Mouse (Mus musculus): ENCODE data around the gene Ube2j1. TPM values are rescaled to one million over a fixed set of nuclear protein-coding genes. Genes with fewer than 3 reads are reported as not detected.

Ube2j1 gene
- polyA plus RNA-seq, 2 experiments = 13.3 to 35.9 TPM

- Histone ChIP-seq H3K27ac (no peak overlapping the region), H3K4me1 (replicated peaks; ENCODE audit: control insufficient read depth in 2 of 2, insufficient read depth in 2 of 2, low read length in 1 of 2) (no peaks in the 10 kb centered on the region), H3K9ac (replicated peaks) (no peak overlapping the region), H3K4me3 (ENCODE audit: insufficient read depth in 1 of 2, low read depth in 2 of 2, low read length in 2 of 2) (no peak overlapping the region), H3K9me3 (ENCODE audit: control insufficient read depth, low read length) (no peaks in the 10 kb centered on the region), H3K4me2 (ENCODE audit: low read depth) (no peak overlapping the region), H3K27me3 (ENCODE audit: control insufficient read depth, insufficient read depth, low read length) (no peaks in the 10 kb centered on the region), H3K36me3 (replicated peaks; ENCODE audit: control insufficient read depth, insufficient read depth, low read depth) (no peaks in the 10 kb centered on the region)
- 30% methylated on average over 7 of the region's 7 CpGs for WGBS (ENCODE audit: insufficient replicate concordance)
- no peak for TF ChIP-seq CTCF (IDR thresholded peaks at IDR 0.05; ENCODE audit: low read depth)
- no peak for TF ChIP-seq EP300 (IDR thresholded peaks at IDR 0.05; ENCODE audit: low read depth)
- DNase-seq (ENCODE audit: low read depth in 3 of 3, low spot score in 3 of 3) = no peak
- no peak for ATAC-seq (ENCODE audit: insufficient read depth)
These were observed 29.9 kb downstream of the Ube2j1 start for GRCm38 (mm10) chr4:33061158-33061557.

DNA sequence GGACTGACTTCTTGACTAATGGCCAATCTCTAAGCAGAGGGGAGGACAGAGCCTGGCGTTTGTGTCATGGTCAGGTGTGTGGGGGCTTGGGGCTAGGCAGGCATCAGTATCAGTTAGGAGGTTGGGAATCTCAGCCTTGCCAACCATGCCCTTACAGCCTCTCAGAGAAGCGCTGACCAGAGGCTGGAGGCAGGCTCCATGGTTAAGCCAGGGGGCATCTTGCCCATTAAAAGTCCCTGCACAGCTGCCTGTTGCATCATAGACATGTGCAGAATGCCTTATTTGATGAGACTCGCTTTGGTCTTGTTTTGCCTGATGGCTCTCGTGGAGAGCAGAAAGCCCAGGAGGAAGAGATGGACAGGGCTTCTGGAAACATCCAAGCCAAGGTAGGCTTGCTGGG is 31.8 kb downstream of the Ube2j1 start, which contains the start of gene Gabrr2:
TSS of gene Gabrr2 (plus strand) at position 19 of the 400 bp plus-strand sequence.
- H3K27me3 ChIP-seq (ENCODE audit: control insufficient read depth, insufficient read depth, low read length) = no peaks in the 10 kb centered on the region

GRCm38 (mm10) chr4:33064986-33065385 is 33.8 kb downstream of the Ube2j1 start:
- H3K4me3 ChIP-seq (ENCODE audit: insufficient read depth in 1 of 2, low read depth in 2 of 2, low read length in 2 of 2) = no peak overlapping the region
- ATAC-seq (ENCODE audit: insufficient read depth) (no peak), DNase-seq (ENCODE audit: low read depth in 3 of 3, low spot score in 3 of 3) (no peak)
- no peaks in the 10 kb centered on the region for H3K27me3 ChIP-seq (ENCODE audit: control insufficient read depth, insufficient read depth, low read length)
- H3K27ac ChIP-seq = no peak overlapping the region
- WGBS (ENCODE audit: insufficient replicate concordance) = 61% methylated on average over 6 of the region's 6 CpGs
- no peaks in the 10 kb centered on the region for H3K9me3 ChIP-seq (ENCODE audit: control insufficient read depth, low read length)
- H3K36me3 ChIP-seq (replicated peaks; ENCODE audit: control insufficient read depth, insufficient read depth, low read depth) = no peaks in the 10 kb centered on the region
- H3K4me1 ChIP-seq (replicated peaks; ENCODE audit: control insufficient read depth in 2 of 2, insufficient read depth in 2 of 2, low read length in 1 of 2) = no peaks in the 10 kb centered on the region
- TF ChIP-seq CTCF (IDR thresholded peaks at IDR 0.05; ENCODE audit: low read depth) (no peak), EP300 (IDR thresholded peaks at IDR 0.05; ENCODE audit: low read depth) (no peak)
- no peak overlapping the region for H3K9ac ChIP-seq (replicated peaks)
- no peak overlapping the region for H3K4me2 ChIP-seq (ENCODE audit: low read depth)

More for the DNA sequence above, 31.8 kb downstream of the Ube2j1 start, which contains the start of gene Gabrr2:
- DNase-seq (ENCODE audit: low read depth in 3 of 3, low spot score in 3 of 3) (no peak), ATAC-seq (ENCODE audit: insufficient read depth) (no peak)
- H3K4me2 ChIP-seq (ENCODE audit: low read depth) = no peak within 1 kb of the TSS
- H3K27ac ChIP-seq = no peak within 1 kb of the TSS
- H3K4me1 ChIP-seq (replicated peaks; ENCODE audit: control insufficient read depth in 2 of 2, insufficient read depth in 2 of 2, low read length in 1 of 2) = no peaks in the 10 kb centered on the region
- TF ChIP-seq CTCF (IDR thresholded peaks at IDR 0.05; ENCODE audit: low read depth) = no peak
- no peak for TF ChIP-seq EP300 (IDR thresholded peaks at IDR 0.05; ENCODE audit: low read depth)
- H3K9ac ChIP-seq (replicated peaks) = no peak within 1 kb of the TSS
- no peaks in the 10 kb centered on the region for H3K36me3 ChIP-seq (replicated peaks; ENCODE audit: control insufficient read depth, insufficient read depth, low read depth)
- H3K9me3 ChIP-seq (ENCODE audit: control insufficient read depth, low read length) = no peaks in the 10 kb centered on the region
- 53% methylated on average over 4 of the region's 4 CpGs for WGBS (ENCODE audit: insufficient replicate concordance)
- H3K4me3 ChIP-seq (ENCODE audit: insufficient read depth in 1 of 2, low read depth in 2 of 2, low read length in 2 of 2) = no peak within 1 kb of the TSS

- Histone ChIP-seq H3K27me3 (ENCODE audit: control insufficient read depth, insufficient read depth, low read length) (no peaks in the 10 kb centered on the region), H3K36me3 (replicated peaks; ENCODE audit: control insufficient read depth, insufficient read depth, low read depth) (no peaks in the 10 kb centered on the region), H3K4me1 (replicated peaks; ENCODE audit: control insufficient read depth in 2 of 2, insufficient read depth in 2 of 2, low read length in 1 of 2) (no peaks in the 10 kb centered on the region), H3K9me3 (ENCODE audit: control insufficient read depth, low read length) (no peaks in the 10 kb centered on the region), H3K4me2 (ENCODE audit: low read depth) (peak overlapping the region; percentile 26; the same call in 1 of the 2 replicates), H3K9ac (replicated peaks) (no peak overlapping the region), H3K27ac (no peak overlapping the region), H3K4me3 (ENCODE audit: insufficient read depth in 1 of 2, low read depth in 2 of 2, low read length in 2 of 2) (no peak overlapping the region)
- ATAC-seq (ENCODE audit: insufficient read depth) = no peak
- 50% methylated on average over 14 of the region's 14 CpGs for whole genome bisulfite sequencing (ENCODE audit: insufficient replicate concordance)
- no peak for DNase-seq (ENCODE audit: low read depth in 3 of 3, low spot score in 3 of 3)
- TF ChIP-seq EP300 (IDR thresholded peaks at IDR 0.05; ENCODE audit: low read depth) (no peak), CTCF (IDR thresholded peaks at IDR 0.05; ENCODE audit: low read depth) (no peak)
These were observed 35.2 kb downstream of the Ube2j1 start for GRCm38 (mm10) chr4:33066223-33066960.

DNA sequence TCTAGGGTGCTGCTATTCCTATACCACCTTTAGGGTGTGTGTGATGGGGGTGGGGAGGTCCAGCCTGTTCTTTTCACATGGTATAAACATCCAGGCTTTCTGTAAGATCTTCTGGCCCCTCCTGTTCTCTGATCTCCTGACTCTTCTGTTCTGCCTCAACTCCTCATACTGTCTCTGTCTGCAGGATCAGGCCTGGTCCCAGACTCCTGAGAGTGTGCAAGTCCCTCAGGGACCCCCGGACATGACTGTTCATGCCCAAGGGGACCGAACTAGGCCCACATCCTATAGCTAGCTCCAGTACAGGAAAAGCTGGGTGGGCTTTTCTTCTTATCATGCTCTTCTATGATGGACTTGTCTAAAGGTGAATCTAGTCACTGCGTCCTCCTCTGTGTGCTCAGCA is 36.1 kb downstream of the Ube2j1 start:
- Histone ChIP-seq H3K4me1 (replicated peaks; ENCODE audit: control insufficient read depth in 2 of 2, insufficient read depth in 2 of 2, low read length in 1 of 2) (peaks cover 2 to 5% of the 10 kb centered on the region in 2 experiments), H3K27me3 (ENCODE audit: control insufficient read depth, insufficient read depth, low read length) (no peaks in the 10 kb centered on the region), H3K9me3 (ENCODE audit: control insufficient read depth, low read length) (no peaks in the 10 kb centered on the region), H3K27ac (no peak overlapping the region), H3K4me2 (ENCODE audit: low read depth) (no peak overlapping the region), H3K36me3 (replicated peaks; ENCODE audit: control insufficient read depth, insufficient read depth, low read depth) (no peaks in the 10 kb centered on the region), H3K4me3 (ENCODE audit: insufficient read depth in 1 of 2, low read depth in 2 of 2, low read length in 2 of 2) (no peak overlapping the region), H3K9ac (replicated peaks) (no peak overlapping the region)
- TF ChIP-seq CTCF (IDR thresholded peaks at IDR 0.05; ENCODE audit: low read depth) (no peak), EP300 (IDR thresholded peaks at IDR 0.05; ENCODE audit: low read depth) (no peak)
- DNase-seq (ENCODE audit: low read depth in 3 of 3, low spot score in 3 of 3) = no peak
- WGBS (ENCODE audit: insufficient replicate concordance) = 69% methylated on average over 3 of the region's 3 CpGs
- ATAC-seq (ENCODE audit: insufficient read depth) = no peak
